Mouse (Mus musculus): Measurements from ENCODE around the gene Slc25a30. TPM values are rescaled to one million over a fixed set of nuclear protein-coding genes. Genes with fewer than 3 reads are reported as not detected.
"Not testable (repeated sequence)": the region's sequence is repeated elsewhere in the genome, so short reads cannot be mapped to it uniquely, and the experiment has no call there.

Slc25a30 gene
- 10 to 100 TPM; 13.4 to 14.0 TPM for total RNA-seq (2021)

DNA sequence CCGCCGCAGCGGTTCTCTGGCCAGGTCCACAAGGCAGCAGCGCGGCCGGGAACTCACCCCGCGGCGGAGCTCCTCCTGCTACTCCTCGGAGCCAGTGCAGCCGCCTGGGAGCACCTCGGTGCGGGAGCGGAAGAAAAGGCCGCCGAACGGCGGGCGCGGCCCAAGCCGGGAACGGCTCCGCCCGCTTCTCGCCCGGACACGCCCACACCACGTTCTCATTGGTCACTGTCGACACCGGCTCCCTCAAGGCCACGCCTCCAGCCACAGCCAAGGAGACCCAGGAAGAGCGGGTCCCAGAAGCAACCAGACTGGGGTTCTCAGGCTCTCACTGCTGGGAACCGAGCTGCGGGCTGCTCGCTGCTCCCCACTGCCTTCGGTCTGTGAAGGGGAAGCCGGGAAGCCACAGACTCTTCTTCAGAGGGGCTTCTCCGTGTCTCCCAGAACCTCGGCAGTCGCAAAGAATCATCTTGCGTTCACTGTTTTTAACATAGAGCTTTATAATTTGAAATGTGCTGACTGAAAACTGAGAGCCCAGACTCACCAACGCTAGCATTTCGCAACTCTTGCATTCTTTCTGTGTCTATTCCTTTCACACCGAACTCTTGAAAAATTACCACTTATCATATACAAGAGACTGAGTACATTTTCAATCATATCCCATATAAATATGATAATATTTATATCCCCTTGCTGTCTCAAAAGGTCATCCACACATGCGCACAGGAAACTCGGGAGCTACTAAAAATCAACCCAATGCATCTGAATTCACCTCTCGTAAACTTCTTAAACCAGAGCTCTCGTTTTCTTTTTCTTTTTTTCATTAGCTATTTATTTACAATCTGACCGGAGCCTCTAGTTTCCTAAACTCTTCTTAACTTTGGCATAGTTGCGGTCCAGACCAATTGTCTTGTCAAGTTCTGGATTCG lies at the start of gene Slc25a30:
Slc25a30 (minus strand) TSS at position 170 of the 926 bp plus-strand sequence.
- DNase-seq = peak; percentile 95 to 96

- no peak for DNase-seq
Measured at GRCm38 (mm10) chr14:75836579-75836978, 49.7 kb upstream of the Slc25a30 start.

GRCm38 (mm10) chr14:75834739-75835381 lies 48.0 kb upstream of the Slc25a30 start:
- no peak for DNase-seq

DNA sequence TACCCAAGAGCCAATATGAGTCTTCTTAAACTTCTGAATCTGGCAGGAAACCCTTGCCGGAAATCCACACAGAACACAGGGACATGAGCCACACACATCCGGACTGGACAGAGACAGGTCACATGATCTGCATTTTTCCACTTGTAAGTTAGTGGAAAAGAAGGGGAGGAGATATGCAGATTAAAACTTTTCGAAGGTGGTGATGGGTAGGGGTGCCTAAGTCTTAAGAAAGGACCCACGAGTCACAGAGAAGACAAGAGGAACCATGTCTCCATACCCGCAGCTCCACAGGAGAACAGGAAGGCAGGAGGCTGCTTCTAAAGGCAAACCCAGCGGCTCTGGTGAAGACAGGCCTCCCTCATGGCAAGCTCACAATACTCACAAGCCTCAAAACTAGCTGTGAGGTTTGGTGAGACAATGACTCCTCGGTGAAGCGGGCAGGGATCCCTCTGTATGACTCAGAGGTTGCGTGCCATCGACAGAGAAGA lies 47.5 kb upstream of the Slc25a30 start:
- DNase-seq = peak in 1 of 2 experiments; percentile 31

- no peak for DNase-seq
Measured at GRCm38 (mm10) chr14:75833546-75834250, 46.9 kb upstream of the Slc25a30 start.

GRCm38 (mm10) chr14:75832982-75833381 lies 46.1 kb upstream of the Slc25a30 start:
- DNase-seq = no peak

DNA sequence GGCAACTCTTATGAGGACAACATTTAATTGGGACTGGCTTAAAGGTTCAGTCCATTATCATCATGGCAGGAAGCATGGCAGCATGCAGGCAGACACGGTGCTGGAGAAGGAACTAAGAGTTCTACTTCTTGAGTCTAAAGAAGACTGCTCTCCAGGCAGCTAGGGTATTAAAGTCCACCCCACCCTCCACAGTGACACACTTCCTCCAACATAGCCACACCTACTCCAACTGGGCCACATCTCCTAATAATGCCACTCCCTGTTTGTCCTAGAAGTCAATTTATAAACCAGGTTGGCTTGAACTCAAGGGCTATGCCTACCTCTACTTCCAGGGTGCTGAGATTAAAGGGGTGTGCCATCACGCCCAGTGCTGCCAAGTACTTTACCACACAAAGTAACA lies 45.2 kb upstream of the Slc25a30 start:
- DNase-seq = no peak

GRCm38 (mm10) chr14:75829817-75830216 lies 43.0 kb upstream of the Slc25a30 start:
- DNase-seq = not testable (repeated sequence)

DNA sequence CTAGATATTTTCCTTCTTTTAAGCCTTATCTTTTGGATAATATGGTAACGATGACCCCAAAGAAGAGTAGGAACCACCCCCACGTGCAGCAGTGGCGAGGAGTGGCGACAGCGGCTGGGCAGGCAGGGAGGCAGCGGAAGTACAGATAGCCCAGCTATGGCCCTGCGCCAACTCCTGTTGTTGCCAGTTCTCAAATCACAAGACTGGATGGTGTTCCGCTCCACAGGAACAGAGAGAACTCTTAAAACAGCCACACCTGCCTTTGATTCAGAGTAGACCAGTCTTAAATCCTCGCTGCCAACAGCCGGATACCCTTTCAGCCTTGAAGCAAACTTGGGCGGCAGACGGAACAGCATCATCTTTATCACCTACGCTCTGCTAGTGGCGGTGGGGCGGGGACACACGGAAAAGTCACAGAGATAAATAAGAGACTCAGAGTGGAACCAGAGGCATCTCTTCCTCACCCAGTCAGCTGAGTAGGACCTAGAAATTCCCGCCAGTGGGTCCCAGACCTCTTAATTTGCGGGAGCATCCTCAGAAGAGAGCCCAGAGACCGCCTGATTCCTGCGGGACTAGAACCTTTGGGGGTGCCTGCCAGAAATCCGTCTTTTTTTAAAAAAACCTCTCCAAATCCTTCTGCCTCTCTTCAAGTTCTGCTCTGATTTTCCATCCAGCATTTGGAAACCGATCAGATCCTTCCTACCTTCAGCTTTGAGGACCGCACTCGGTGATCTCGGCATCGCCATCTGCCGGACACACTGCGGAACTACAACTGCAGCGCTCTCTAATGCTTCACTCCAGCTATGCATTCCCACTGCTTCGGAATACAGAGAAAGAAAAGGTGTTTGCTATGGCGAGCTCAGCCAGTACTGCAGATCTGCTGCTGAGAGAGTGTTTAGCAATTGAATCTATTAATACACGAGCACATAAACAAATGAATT lies 42.3 kb upstream of the Slc25a30 start:
- peak; percentile 85 to 86 for DNase-seq

DNA sequence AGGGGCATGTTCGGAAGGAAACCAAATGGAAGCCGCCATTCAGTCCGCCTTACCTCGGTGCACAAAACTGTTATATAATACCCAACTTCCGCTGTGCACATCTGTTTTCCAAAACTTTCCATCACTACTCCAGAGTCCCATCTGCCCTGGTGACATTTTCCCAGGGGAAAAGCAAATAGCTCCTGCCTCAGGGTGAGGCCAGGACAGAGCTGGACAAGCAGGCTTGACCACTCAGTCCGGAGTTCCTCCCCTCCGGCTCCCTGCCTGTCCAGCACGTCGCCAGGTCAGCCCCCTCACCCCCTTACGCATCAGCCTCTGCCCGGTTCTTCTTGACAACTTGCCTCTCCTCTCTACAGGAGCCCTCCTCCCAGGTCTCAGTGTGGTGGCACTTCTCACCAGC lies 41.4 kb upstream of the Slc25a30 start:
- DNase-seq = no peak

GRCm38 (mm10) chr14:75826851-75827410 lies 40.1 kb upstream of the Slc25a30 start:
- no peak for DNase-seq

DNA sequence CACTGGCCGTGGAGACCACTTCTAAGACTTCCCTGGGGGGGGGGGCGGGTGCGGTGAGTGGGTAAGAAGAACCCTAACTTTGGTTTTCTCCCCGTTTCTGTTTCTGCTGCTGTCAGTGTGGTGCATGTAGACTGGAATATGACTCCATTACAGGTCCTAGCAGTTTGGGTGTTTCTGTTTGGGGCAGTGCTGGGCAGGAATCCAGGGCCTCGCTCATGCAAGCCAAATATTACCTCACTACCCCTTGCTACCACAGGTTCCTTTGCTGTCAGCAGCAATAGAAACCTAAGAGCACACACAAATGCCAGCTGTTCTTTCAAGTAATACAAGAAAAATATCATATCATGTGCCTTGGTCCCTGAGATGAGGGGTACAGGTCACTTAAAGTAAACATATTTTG lies 33.2 kb upstream of the Slc25a30 start:
- no peak for DNase-seq

- no peak for DNase-seq
Measured at GRCm38 (mm10) chr14:75819341-75819740, 32.5 kb upstream of the Slc25a30 start.

GRCm38 (mm10) chr14:75818528-75818927 lies 31.7 kb upstream of the Slc25a30 start:
- DNase-seq = no peak

DNA sequence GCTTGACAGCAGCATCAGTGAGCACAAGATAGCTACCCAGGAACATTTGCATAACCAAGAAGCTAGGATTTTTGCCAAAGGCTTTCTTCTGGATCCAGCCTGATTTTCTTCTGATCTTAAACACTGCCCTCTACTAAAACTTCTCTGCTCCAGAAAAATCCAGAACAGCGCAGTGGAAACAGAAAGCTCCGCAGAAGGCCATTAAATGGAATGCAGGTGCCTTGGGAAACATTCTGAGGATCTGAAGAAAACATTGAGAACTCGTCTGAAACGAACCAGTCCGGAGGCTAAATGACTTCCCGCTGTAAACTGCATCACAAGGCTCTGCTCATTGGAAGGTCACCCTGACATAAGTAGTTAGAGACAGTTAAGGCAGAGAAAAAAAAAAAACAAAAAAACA lies 23.1 kb upstream of the Slc25a30 start:
- DNase-seq = no peak

- DNase-seq = no peak
Measured at GRCm38 (mm10) chr14:75807800-75808199, 21.0 kb upstream of the Slc25a30 start.

DNA sequence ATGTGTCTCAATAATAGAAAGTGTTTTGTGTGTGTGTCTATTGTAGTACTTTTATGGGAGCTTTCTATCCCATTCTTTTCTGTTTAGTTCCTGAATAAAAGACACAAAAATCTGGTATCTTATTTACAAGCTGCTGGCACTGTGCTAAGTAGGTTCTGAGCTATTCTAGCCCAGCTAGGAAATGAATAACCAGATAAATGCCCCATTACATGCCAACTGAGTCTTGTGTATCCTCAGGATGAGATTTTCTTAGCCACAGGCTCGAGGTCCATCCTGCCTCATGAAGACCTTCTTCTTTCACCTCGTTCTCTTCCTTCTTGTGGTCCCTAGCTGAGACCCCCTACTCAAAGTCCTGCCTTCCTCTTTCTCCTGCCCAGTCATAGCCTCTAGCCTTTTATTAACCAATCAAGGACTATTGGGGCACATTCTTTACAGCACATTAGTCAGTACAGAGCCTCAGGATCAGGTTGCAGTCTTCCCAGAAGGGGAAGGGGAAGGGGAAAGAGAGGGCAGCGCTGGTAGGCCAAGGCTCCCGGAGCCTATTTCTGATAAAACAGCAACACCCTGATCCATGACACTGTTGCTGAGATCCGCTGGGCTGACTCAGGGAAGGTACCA lies 11.0 kb upstream of the Slc25a30 start:
- no peak for DNase-seq

DNA sequence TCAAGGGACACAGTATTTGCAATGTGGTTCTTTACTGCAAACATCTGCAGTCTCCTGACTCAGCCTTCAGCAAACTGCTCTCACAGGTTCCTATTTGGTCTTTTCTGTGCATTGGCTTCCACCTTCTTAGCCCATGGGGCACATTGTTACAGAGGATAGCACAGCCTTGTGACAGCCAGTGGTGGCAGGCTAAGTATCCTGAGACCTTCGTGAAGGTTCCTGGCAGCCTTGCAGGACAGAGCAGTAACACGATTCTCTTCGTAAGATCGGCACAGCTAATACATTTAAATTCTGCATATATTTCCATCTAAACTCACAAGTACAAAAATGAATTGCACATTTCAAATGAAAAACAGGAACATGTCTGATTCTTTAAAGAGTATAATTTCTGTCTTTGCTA lies 9.1 kb upstream of the Slc25a30 start:
- DNase-seq = no peak

GRCm38 (mm10) chr14:75794726-75795125 lies 7.9 kb upstream of the Slc25a30 start:
- DNase-seq = no peak

DNA sequence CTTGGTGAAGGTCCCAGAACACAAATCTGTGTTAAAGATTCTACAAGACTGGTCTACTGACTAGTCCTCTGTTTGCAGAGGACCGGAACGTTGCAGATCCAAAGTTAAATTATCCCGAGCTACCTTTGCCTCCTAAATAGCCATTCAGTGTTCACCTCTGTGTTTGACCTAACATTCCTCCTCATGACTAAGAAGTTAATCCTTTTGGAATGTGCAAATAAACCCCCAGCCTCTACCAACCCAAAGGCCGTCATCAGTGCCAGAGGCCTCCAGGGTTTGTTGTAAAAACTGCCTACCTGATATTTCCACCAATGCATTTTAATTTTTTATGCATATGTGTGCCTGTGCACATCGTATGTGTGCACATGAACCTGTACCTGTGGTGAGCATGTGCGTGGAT lies 7.5 kb upstream of the Slc25a30 start:
- DNase-seq = no peak

DNA sequence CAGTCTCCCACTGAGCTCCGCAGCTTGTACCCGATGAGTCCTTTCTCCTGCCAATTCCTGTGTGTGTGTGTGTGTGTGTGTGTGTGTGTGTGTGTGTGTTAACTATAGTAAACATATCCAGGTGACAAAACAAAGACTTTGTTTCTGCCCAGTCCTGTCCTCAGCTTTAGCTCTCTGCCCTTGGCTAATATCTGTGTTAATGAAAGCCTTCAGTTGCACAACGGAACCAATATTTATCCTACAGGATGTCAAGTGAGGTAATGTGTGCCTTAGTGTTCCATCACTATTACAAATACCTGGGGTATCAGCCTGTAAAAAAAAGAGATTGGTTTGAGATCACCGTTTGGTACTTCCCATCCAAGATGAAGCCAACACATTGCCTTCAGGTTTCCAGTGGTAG lies 6.3 kb upstream of the Slc25a30 start:
- no peak for DNase-seq

Measured in layer of hippocampus, postnatal 36 days (tissue).